Mouse (Mus musculus): ENCODE results near the gene Ppp2r5a.

Gene Ppp2r5a

GRCm38 (mm10) chr1:191326233-191326882 lies 76.7 kb downstream of the Ppp2r5a start:
- no peak for DNase-seq (ENCODE audit: low read depth, low spot score)

DNA sequence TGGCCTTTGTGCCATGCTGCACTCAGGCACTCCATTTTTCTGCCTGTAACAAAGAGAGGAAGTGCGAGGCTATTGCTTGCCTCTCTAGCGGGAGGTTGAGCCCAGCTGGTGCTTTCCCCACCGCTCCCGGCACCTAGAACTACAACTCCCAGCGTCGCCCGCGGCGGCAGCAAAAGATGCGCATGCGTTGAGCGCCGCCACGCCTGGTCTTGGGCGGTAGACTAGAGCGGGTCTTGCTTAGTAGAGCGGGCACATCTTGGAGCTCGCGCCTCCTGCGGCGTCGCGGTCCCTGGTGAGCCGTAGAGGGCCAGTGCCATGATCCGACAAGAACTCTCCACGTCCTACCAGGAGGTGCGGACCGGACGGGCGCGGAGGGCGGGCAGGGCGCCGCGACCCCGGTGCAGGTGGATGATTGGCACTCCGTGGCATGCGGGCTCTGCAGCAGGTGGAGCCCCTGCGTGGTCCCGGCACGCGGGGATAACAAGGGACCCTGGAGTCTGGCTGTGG lies 77.3 kb downstream of the Ppp2r5a start, which contains the start of gene Tmem206:
Tmem206 (plus strand) TSS at position 187 of the 507 bp plus-strand sequence.
- DNase-seq (ENCODE audit: low read depth, low spot score) = peak; percentile 92

GRCm38 (mm10) chr1:191324733-191325590 lies 78.1 kb downstream of the Ppp2r5a start:
- no peak for DNase-seq (ENCODE audit: low read depth, low spot score)

GRCm38 (mm10) chr1:191323381-191323780 lies 79.7 kb downstream of the Ppp2r5a start:
- no peak for DNase-seq (ENCODE audit: low read depth, low spot score)

- no peak for DNase-seq (ENCODE audit: low read depth, low spot score)
Observed at GRCm38 (mm10) chr1:191318686-191319085, 84.4 kb downstream of the Ppp2r5a start.

GRCm38 (mm10) chr1:191317591-191318196 lies 85.4 kb downstream of the Ppp2r5a start, which contains the start of gene Nenf:
Gene Nenf, minus strand, starts transcription at chr1:191318194.
- DNase-seq (ENCODE audit: low read depth, low spot score) = no peak

GRCm38 (mm10) chr1:191316818-191317217 lies 86.3 kb downstream of the Ppp2r5a start:
- no peak for DNase-seq (ENCODE audit: low read depth, low spot score)

GRCm38 (mm10) chr1:191313926-191314325 lies 89.1 kb downstream of the Ppp2r5a start:
- DNase-seq (ENCODE audit: low read depth, low spot score) = no peak

DNA sequence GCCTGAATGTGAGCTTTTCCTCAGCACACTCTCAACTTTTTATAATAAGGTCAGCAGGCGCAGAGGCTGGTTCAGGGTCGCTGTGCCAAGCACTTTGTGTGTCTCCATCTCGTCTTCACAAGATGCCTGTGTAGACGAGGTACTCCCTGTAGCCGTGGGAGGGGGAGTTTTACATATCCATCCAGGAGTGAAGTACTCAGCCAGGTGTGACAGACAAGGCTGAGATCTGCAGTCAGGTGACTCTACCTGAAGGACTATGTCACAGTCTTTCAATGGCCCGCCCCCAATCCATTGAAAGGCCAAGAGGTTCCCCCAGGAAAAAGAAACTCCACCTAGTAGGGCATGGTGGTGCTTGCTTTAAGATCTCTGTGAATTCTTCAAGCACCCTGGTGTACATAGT lies 89.9 kb downstream of the Ppp2r5a start:
- no peak for DNase-seq (ENCODE audit: low read depth, low spot score)

- DNase-seq (ENCODE audit: low read depth, low spot score) = peak; percentile 90
Observed at GRCm38 (mm10) chr1:191312513-191312941, 90.5 kb downstream of the Ppp2r5a start.

- peak; percentile 84 for DNase-seq (ENCODE audit: low read depth, low spot score)
Observed at GRCm38 (mm10) chr1:191311296-191311898, 91.7 kb downstream of the Ppp2r5a start.

DNA sequence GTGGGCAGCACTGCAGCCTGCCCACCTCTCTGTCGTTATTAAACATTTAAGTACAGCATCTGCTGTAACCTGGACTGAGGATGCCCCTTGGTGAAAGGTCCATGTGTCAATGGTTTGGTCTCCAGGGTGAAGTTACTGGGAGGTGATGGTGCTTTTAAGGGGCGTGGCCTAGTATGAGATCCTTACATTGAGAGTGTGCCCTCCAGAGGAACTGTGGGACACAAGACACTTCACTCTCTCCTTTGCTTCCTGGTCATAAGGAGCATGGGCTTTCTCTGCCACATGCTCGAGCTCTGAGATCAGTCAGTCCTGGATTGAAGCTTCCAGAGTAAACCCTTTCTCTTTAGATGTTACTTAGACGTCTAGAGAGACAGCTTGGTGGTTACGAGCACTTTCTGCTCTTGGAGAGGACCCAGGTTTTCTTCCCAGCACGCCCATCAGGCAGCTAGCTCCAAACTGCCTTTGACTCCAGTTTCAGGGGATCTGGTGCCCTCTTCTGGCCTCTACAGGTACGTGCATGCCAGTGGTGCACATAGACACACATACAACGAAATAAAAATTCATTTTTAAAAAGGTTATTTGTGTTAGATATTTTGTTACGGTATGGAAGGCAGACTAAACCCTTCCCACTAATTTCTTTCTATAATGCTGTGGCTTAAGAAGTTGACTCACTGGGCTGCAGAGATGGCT lies 95.2 kb downstream of the Ppp2r5a start:
- no peak for DNase-seq (ENCODE audit: low read depth, low spot score)

DNA sequence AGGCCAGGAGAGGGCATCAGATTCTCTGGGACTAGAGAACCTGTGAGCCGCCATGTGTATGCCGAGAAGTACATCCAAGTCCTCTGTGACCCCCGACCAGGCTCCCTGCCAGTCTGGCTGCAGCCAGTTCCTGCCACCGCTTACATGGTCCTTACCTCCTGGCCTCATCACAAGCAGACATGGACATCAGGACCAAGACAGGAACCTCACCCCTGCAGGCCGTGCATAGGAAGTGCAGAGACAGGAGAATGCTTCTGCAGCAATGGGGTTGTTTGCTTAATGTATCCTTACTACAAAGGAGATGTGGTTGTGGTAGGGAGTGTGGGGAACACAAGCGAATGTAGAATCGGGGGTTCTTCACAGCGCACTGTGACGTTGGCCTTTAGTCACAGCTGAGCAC lies 96.8 kb downstream of the Ppp2r5a start:
- no peak for DNase-seq (ENCODE audit: low read depth, low spot score)

DNA sequence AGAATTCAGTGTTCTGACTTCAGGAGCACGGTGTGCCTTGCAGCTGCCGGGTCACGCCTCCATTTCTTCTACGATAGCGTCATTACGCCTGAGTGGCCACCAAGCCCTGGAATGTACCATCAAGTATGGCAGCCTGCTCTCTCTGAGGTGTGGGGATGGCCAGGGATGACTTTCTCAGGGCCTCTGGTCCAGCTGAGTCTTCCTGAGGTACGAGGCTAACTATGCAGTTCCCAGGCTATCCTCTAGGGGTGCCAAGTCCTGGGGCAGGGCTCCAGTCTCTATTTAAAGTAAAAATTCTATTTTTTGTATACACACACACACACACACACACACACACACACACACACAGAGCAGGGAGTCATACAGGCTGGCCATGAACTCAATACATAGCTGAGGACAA lies 97.5 kb downstream of the Ppp2r5a start:
- DNase-seq (ENCODE audit: low read depth, low spot score) = no peak

DNA sequence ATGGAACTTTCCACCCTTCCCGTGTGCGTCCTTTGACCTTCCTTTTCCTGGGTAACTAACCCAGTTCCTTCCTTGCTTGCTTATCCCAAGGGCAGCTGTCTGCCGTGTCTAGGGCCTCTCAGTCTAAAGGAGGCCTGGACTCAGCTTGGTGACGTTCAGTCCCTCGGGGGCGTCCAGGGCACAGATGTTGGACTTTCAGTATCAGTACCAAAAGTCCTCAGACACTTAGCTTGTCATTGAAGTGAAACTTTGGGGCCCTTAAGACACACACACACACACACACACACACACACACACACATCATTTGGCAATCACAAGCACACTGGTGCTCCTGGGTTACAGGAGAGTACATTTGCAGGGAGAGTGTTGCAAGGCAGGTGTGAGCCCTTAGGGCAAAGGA lies 98.9 kb downstream of the Ppp2r5a start:
- DNase-seq (ENCODE audit: low read depth, low spot score) = no peak

DNA sequence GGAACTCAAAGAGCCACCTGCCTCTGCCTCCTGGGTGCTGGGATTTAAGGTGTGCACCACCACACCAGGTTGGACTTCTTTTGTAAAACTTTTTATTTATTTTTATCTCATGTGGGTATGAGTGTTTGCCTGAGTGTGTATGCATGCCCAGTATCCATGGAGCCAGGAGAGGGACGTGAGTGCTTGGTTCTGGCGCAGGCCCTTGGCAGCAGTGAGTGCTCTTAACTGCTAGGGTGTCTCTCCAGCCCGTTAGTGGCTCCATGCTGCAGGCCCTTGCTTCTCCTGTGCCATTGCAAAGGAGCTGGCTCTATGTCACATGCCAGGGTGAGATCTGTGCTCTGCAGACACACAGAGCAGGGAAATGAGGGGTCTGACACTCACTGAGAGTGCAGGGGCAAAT lies 99.3 kb downstream of the Ppp2r5a start:
- DNase-seq (ENCODE audit: low read depth, low spot score) = no peak
